Mouse (Mus musculus): ENCODE results near the gene Irf9.
A peak's percentile ranks its signal among the peaks of the same experiment; 100 is the strongest.

Irf9 gene

GRCm38 (mm10) chr14:55581981-55582681 is 21.2 kb upstream of the Irf9 start:
- DNase-seq (ENCODE audit: low spot score), result no peak

GRCm38 (mm10) chr14:55584303-55584701 is 19.1 kb upstream of the Irf9 start:
- no peak for DNase-seq (ENCODE audit: low spot score)

DNA sequence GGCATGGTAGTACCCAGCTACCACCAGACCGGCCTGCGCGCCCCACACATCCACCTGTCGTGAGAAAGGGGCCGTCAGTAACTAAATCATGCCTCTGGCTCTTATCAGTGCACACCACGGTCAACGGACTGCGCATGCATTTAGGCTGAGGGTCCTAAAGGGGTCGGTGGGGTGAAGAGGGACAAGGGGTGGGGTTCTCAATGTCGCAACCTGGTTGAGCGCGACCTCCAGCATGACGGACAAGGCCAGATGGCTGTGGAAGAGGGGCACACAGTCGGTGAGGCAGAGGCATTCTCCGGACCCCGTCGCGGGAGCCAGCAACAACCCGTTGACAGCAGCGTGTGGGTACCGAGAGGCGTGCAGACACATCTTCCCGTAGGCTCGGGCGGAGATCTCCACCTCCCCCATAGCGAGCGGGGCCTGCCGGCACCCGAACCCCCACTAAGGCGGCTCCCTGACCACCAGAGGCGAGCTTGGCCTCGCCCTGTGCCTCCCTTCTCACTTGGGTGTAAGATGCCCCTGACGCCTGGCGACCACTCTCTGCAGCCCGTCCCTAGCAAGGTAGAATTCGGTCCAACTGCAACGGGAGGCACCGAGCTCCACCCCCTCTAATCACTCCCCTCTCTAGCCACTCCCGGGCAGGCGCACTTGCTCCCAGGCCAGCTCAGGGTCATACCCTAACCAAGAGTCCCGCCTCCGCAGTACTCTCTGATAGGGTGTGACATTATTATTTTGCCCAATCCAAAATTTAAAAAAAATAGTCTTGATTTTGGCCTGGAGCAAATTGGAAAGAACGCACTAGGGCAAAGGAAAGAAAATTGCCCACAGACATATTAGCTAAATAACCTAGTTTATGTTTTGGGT is 18.4 kb upstream of the Irf9 start, which contains the start of gene Emc9:
Emc9 (minus strand) TSS at position 601 of the 864 bp plus-strand sequence.
- peak; percentile 58 for DNase-seq (ENCODE audit: low spot score)

GRCm38 (mm10) chr14:55585566-55585960 is 17.8 kb upstream of the Irf9 start:
- no peak for DNase-seq (ENCODE audit: low spot score)

DNA sequence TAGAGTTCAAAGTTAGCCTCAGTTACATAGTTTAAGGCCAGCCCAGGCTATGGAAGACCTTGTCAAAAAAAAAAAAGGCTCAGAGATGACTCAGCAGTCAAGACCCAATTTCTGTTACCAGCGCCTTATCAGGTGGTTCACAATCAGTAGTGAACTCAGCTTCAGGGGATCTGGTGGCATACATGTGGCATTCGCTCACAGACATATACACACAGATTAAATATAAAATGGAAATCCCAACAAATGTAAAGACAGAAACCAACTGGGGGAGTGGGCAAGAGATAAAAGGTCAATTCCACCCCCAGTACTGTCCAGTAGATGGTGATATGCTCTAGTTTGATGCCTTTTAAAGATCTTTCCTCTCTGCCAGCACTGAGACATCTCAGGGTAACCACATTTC is 17.2 kb upstream of the Irf9 start:
- DNase-seq (ENCODE audit: low spot score), result no peak

DNA sequence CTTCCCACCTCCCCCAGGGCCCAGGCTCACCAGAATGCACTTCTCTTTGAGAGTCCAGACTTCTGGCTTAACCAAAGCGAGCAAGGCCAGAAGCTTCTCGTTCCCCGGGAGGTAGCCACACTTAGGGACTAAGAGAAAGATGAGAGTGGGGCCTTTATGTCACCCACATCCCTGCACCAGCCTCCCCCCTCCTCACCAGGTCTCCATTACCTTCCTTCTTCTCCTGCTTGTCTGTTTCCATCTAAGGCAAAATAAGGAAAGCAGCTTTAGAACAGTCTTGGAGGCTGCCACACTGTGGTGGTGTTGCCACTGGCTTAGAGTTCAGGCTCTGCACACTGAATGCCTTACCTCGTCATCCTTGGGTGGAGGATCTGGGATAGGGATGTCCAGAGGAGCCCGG is 14.1 kb upstream of the Irf9 start:
- DNase-seq (ENCODE audit: low spot score), result no peak

DNA sequence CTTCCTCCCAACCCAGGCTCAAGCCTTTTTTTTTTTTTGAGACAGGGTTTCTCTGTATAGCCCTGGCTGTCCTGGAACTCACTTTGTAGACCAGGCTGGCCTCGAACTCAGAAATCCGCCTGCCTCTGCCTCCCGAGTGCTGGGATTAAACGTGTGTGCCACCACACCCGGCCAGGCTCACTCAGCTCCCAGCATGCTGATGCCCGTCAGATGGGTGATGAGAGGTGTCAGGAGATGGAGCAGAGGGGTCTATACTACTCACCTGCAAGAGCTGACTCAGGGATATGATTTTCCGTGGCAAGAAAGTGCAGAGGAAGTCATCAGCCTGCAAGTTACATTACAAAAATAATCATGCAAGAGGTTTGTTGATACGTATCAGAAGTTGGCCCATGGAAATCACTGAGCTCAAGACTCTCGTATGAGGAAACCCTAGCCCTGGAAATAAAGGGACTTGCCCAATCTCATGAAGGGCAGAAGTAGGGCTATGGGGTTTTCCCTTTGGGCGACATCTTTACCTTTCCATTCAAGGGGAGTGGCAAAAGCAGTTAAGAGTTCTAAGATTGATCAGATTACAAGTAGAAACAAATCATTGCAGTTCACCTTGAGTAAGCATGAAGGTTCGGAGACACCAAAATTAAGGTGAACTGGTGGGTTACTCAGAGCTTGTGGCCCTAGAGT is 13.5 kb upstream of the Irf9 start:
- DNase-seq (ENCODE audit: low spot score), result no peak

DNA sequence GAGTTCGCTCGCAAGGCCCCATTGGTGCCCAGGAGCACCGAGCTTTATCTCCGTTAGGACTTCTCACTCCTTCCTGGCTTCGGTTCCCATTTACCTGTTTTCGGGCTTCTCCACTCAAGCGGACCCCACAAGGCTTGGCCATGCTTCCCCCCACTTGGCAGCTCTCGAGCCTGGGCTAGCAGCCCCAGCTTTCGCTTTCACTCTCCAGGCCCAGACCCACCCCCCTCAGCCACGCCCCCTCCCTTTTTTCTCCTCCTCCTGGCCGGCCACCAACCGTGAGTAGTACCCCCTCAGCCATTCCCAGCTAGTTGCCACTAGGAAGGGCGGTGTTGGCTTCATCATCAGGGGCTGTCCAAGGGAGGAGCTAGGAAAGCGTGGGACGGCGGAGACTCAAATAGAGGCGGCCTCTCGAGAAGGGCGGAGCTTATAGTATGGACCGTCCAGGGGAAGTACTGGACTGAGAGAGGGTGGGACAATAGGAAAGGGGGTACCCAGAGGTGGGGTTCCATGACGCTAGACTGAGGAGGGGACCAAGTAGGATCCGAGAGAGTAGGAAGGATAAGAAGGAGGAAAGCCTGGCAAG is 12.5 kb upstream of the Irf9 start, which contains the start of gene Psme2:
Psme2 (minus strand) TSS at position 366 of the 583 bp plus-strand sequence.
- DNase-seq (ENCODE audit: low spot score), result peak; percentile 93

DNA sequence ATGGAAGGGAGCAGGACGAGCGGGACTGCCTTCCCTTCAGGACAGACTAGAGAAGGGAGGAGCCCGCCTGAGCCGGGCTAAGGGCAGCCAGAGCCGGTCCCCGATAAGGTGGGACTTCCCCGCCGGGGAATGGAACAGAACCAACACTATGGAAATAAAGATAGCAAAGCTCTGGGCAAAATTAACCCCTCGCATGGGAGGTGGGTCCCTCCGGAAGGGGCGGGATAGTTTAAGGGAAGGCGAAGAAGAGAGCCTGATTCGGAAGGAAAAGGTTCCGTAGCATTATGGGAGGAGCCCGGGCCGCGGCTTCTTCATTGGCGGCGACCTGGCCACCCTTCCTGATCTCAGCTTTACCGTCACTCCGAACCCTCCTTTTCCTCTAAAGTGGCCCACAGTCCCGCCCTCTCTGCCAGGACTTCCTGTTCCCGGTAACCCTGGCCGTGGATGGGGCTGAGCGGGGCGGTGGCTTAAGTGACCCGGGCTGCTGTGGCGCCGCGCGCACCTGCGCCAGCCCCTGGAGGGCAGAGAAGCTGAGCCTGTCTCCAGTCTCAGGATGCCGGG is 12.0 kb upstream of the Irf9 start, which contains the start of gene Rnf31:
Rnf31 (plus strand) TSS at position 378 of the 561 bp plus-strand sequence.
- peak; percentile 94 for DNase-seq (ENCODE audit: low spot score)

- DNase-seq (ENCODE audit: low spot score), result no peak
Measured at GRCm38 (mm10) chr14:55592226-55592625, 11.1 kb upstream of the Irf9 start.

GRCm38 (mm10) chr14:55596036-55596690 is 7.2 kb upstream of the Irf9 start:
- DNase-seq (ENCODE audit: low spot score), result no peak

DNA sequence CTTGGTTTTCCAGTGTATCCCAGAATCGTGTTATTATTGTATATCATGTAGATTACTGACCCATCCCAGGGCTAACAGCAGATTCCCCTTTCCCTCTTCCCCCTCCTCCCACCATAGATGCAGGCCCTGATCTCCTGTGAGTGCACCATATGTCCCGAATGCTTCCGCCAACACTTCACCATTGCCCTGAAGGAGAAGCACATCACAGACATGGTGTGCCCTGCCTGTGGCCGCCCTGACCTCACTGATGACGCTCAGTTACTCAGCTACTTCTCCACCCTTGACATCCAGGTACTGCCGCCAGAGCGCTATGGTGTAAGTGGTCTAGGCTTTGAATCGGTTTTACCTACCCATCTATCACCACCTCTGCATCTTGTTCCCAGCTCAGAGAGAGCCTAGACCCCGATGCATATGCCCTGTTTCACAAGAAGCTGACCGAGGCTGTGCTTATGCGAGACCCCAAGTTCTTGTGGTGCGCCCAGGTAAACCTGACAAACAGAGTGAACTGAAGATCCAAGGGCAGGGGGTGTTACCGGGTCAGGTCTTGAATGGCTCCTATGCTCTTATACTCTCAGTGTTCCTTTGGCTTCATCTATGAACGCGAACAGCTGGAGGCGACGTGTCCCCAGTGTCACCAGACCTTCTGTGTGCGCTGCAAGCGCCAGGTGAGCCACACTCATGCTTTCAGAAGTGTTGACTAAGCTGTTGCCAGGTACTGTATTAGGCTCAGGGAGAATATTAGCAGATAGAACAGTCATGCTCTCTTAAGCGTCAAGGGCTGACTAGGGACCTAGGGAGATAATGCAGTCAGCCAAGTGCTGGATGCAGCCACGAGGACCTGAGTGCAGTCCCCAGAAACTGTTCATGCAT is 4.6 kb upstream of the Irf9 start:
- DNase-seq (ENCODE audit: low spot score), result no peak

DNA sequence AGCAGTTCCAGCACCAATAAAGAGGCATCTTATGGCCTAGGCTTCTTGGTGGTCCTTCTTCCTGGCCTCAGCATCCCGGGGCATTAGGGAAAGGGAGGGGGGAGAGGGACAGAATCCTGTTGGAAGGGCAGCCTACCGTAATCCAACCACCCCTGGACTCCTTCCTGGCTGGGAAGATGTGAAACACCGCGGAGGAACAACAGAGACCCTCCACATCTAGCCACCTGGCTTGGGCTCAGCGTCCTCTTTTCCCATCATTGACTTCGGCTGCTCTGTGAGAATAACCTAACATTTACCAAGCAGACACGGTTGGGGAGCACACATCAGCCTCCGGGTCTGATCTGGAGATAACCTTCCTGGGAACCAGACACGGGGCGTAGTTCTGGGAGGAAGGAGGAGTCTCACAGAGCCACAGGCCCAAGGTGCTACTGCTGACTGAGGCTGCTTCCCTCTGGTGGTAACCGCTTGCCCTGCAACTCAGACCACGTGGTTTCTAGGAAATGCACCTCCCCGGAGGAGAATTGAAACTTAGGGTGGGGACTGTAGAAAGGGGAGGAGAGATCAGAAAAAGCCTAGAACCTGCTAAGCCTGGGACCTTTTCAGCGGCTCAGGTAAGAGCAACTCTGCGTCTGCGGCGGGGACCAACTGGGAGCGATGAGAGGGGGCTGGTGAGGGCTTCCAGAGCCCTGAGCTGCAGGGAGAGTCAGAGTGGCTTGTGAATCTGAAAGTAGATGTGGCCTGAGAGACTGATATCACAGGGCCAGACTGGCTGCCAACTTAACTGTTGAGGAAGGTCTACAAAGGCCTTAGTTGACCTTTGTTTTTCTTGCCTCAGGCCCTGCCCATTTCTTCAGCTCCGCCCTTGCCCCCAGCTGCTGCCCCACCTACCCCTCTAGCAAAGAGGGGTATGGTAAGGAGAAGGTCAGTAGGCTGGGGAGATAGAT is 534 bp downstream of the Irf9 start:
- peak; percentile 90 for DNase-seq (ENCODE audit: low spot score)

- no peak for DNase-seq (ENCODE audit: low spot score)
Measured at GRCm38 (mm10) chr14:55604823-55605222, 1.5 kb downstream of the Irf9 start.

DNA sequence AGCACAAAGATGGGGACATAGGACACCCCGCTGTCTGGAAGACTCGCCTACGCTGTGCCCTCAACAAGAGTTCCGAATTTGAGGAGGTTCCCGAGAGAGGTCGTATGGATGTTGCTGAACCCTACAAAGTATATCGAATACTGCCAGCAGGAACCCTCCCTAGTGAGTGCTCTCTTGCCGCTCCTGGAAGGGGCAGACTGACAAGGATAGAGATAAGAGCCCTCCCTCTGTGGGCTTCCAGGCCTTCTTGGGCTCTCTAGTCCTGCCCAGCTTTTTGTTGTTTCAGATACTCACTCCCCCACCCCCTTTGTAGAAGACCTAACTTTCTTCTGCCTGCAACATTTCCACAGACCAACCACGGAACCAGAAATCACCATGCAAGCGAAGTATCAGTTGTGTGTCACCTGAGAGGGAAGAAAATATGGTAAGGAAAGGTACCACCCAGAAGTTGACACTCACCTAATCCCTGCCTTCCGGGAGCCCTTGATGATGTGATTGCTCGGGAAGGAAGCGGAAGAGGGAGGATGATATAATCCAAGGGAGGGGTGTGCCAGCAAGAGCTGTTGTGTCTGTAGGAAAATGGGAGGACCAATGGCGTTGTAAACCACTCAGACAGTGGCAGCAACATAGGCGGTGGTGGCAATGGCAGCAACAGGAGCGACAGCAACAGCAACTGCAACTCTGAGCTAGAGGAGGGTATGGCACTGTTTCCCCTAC is 2.5 kb downstream of the Irf9 start:
- no peak for DNase-seq (ENCODE audit: low spot score)

DNA sequence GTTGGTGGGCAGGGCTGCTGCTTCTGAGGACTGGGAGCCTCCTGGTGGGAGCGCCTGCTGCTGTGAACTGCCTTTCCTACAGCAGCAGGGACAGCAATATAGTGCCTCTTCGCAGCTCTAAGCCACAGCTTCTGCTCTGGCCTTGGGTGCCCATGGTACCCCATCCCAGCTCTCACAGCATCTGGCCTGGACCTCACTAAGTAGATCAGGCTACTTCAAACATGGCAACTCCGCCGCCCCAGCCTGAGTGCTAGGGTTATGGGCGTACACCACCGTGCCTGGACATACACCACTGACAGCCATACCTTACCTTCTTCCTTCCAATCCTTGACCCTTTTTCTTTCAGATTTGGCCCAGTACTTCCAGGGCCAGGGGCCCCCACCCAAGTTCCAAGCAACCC is 5.0 kb downstream of the Irf9 start:
- DNase-seq (ENCODE audit: low spot score), result no peak

GRCm38 (mm10) chr14:55613346-55613745 is 10.0 kb downstream of the Irf9 start:
- no peak for DNase-seq (ENCODE audit: low spot score)

GRCm38 (mm10) chr14:55614565-55615178 is 11.3 kb downstream of the Irf9 start:
- DNase-seq (ENCODE audit: low spot score), result no peak

All from retina, embryonic 14.5 days (tissue).